Mouse (Mus musculus) G1E-ER4 (cell line): ENCODE data around the gene Csf3r. TPM values are rescaled to one million over a fixed set of nuclear protein-coding genes. Genes with fewer than 3 reads are reported as not detected.

ENCODE experiments used
- GATA1 ChIP-seq: IDR thresholded peaks from one replicate; pipeline ENCODE4 v1.8.0; 2012; ENCODE audit warnings: low read length, inconsistent platforms
- polyA plus RNA-seq: library from polyadenylated mRNA; stranded (reverse); fragments of >175 nt; gene quantifications from 2 replicates; pipeline ENCODE4 v1.2.3, GENCODE M21; 2012

Gene Csf3r
- polyA plus RNA-seq, 1 experiment: not detected

GRCm38 (mm10) chr4:126084382-126084781 is 60.0 kb downstream of the Csf3r start:
- no peak for TF ChIP-seq GATA1

- TF ChIP-seq GATA1: no peak
Observed at GRCm38 (mm10) chr4:126085996-126086576, 61.7 kb downstream of the Csf3r start.

GRCm38 (mm10) chr4:126090101-126090847 is 65.9 kb downstream of the Csf3r start:
- no peak for TF ChIP-seq GATA1

GRCm38 (mm10) chr4:126090848-126091124 is 66.4 kb downstream of the Csf3r start:
- TF ChIP-seq GATA1: no peak

GRCm38 (mm10) chr4:126091873-126092272 is 67.5 kb downstream of the Csf3r start:
- TF ChIP-seq GATA1: no peak

Other genes with a start within 250 kb of the Csf3r start
- 227 and 296 TPM in 2 replicates for gene Mrps15, start 22.4 kb downstream of the Csf3r start, polyA plus RNA-seq
- 0.13 and 0.54 TPM in 2 replicates for gene Oscp1, start 34.0 kb downstream of the Csf3r start, polyA plus RNA-seq
- 10.3 and 12.6 TPM in 2 replicates for gene Lsm10, start 72.1 kb downstream of the Csf3r start, polyA plus RNA-seq
- gene Stk40, start 79.4 kb downstream of the Csf3r start, polyA plus RNA-seq: 57.1 and 60.3 TPM in 2 replicates
- gene Eva1b, start 123.2 kb downstream of the Csf3r start, polyA plus RNA-seq: 0.08 and 0.17 TPM in 2 replicates
- gene Sh3d21, start 138.9 kb downstream of the Csf3r start, polyA plus RNA-seq: 0.30 and 0.32 TPM in 2 replicates
- gene Thrap3, start 178.2 kb downstream of the Csf3r start, polyA plus RNA-seq: 203 and 204 TPM in 2 replicates
- 87.6 and 112 TPM in 2 replicates for gene Map7d1, start 231.8 kb downstream of the Csf3r start, polyA plus RNA-seq
- gene Trappc3, start 237.8 kb downstream of the Csf3r start, polyA plus RNA-seq: 35.1 and 44.0 TPM in 2 replicates